ENCODE assay signal across 12 mouse cellular contexts in the genomic region with DNA sequence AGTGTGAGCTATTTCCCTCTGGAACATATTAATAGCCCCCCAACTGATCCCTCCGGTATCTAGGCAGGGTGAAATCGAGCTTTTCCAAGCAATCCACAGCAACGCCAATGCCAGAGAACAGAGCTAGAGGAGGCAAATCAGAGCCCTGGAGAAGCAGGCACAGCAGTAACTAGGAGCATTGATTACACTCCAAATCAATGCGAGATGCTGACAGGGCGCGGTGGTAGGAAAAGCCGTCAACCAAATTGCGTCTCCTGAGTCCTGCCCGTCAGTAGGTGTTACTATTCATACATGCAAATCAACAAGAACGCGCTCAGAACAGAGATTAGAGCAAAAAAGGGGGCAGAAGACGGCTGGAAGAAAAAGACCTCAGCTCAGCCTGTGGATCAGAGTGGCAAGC.
DNase-seq lines count a peak whose midpoint lies in the region; ATAC-seq and TF ChIP-seq lines count a peak whose summit lies in the region.
"Had no signal": no experiment of that assay in that cellular context is flagged by ENCODE, and none has a peak within 500 bp of the region (broad histone marks: within the 10 kb centered on the region; RNA-seq: fewer than 3 reads in every experiment).

No protein-coding gene starts in this region.

- H3K9me3 ChIP-seq in forebrain, embryonic 12.5 days: no peaks in the 10 kb centered on the region
- no peaks in the 10 kb centered on the region for H3K9me3 ChIP-seq in midbrain, embryonic 15.5 days
- H3K9me3 ChIP-seq: embryonic facial prominence, embryonic 10.5 days had no signal

- no peaks in the 10 kb centered on the region for H3K36me3 ChIP-seq in forebrain, embryonic 12.5 days (replicated peaks)
- no peaks in the 10 kb centered on the region for H3K36me3 ChIP-seq in midbrain, embryonic 15.5 days (replicated peaks)
- H3K36me3 ChIP-seq: embryonic facial prominence, embryonic 10.5 days had no signal

- no peak overlapping the region for H3K27ac ChIP-seq in left cerebral cortex, adult 2 months
- no peak overlapping the region for H3K27ac ChIP-seq in forebrain, embryonic 12.5 days
- H3K27ac ChIP-seq in midbrain, embryonic 15.5 days: peak overlapping the region; percentile 81
- H3K27ac ChIP-seq: embryonic facial prominence, embryonic 10.5 days had no signal

- ATAC-seq in forebrain, embryonic 12.5 days (ENCODE audit: low FRiP score): peak; percentile 64
- peak; percentile 92 for ATAC-seq in midbrain, embryonic 15.5 days (replicated peaks)
- ATAC-seq: CD4-positive, CD25-positive, alpha-beta regulatory T cell, adult 4 months had no signal

- H3K4me2 ChIP-seq in forebrain, embryonic 12.5 days: no peak overlapping the region
- H3K4me2 ChIP-seq in midbrain, embryonic 15.5 days: peak overlapping the region; percentile 49

- WGBS in forebrain, embryonic 12.5 days: 51% methylated on average over 12 of the region's 12 CpGs
- WGBS in midbrain, embryonic 15.5 days: 12% methylated on average over 12 of the region's 12 CpGs

- DNase-seq in left cerebral cortex, adult 2 months (ENCODE audit: extremely low spot score in 1 of 2, low spot score in 2 of 2): no peak
- no peak for DNase-seq in left cerebral cortex, adult 11 months (ENCODE audit: low spot score)
- peak; percentile 7 to 28 for DNase-seq in frontal cortex, postnatal 14 days (ENCODE audit: low spot score in 2 of 2)
- no peak for DNase-seq in heart, postnatal 25 days (ENCODE audit: low spot score)
- DNase-seq in kidney, postnatal 36 days: no peak
- no peak for DNase-seq in gastrocnemius, postnatal 14 days
- DNase-seq: cerebellum, adult 9-10 months; kidney, adult 11 months had no signal

- intact Hi-C loops in left cerebral cortex, adult 2 months (cut with DNase I): no loop called here
- intact Hi-C loops in heart, postnatal 25 days (cut with DNase I): no loop called here
- intact Hi-C loops in gastrocnemius, postnatal 14 days (cut with DNase I; ENCODE audit: low total_unique reads): no loop called here

- peak overlapping the region; percentile 12 for H3K4me3 ChIP-seq in left cerebral cortex, adult 2 months
- no peak overlapping the region for H3K4me3 ChIP-seq in forebrain, embryonic 12.5 days (replicated peaks)
- peak overlapping the region; percentile 32 for H3K4me3 ChIP-seq in midbrain, embryonic 15.5 days
- H3K4me3 ChIP-seq: embryonic facial prominence, embryonic 10.5 days had no signal

- no peak for TF ChIP-seq CTCF in left cerebral cortex, adult 2 months (IDR thresholded peaks at IDR 0.05)

- H3K9ac ChIP-seq in forebrain, embryonic 12.5 days: no peak overlapping the region
- no peak overlapping the region for H3K9ac ChIP-seq in midbrain, embryonic 15.5 days

- H3K27me3 ChIP-seq in forebrain, embryonic 12.5 days: no peaks in the 10 kb centered on the region
- H3K27me3 ChIP-seq in midbrain, embryonic 15.5 days (replicated peaks): no peaks in the 10 kb centered on the region

- peaks cover 4% of the 10 kb centered on the region; the same call in 1 of the 2 replicates for H3K4me1 ChIP-seq in forebrain, embryonic 12.5 days
- H3K4me1 ChIP-seq in midbrain, embryonic 15.5 days: peaks cover 24% of the 10 kb centered on the region
- H3K4me1 ChIP-seq: embryonic facial prominence, embryonic 10.5 days had no signal

Comparison
In these comparisons a context has a peak if more than half of its experiments do, and no peak if none do; other contexts are left out.
1. DNase-seq: peak in frontal cortex, postnatal 14 days (2 of 2); none in left cerebral cortex, adult 2 months (0 of 2), left cerebral cortex, adult 11 months (single experiment), heart, postnatal 25 days (single experiment), kidney, postnatal 36 days (0 of 2) and gastrocnemius, postnatal 14 days (single experiment).